Mouse (Mus musculus): ENCODE data around the gene Ovch2. TPM values are rescaled to one million over a fixed set of nuclear protein-coding genes. Genes with fewer than 3 reads are reported as not detected.
"Not testable (repeated sequence)": the region's sequence is repeated elsewhere in the genome, so short reads cannot be mapped to it uniquely, and the experiment has no call there.

Gene Ovch2
- total RNA-seq (2021) = not detected
- long read RNA-seq, experiment 1 = 0 reads
- long read RNA-seq, experiment 2 = 0 reads

GRCm38 (mm10) chr7:107801108-107801507 is at the start of gene Ovch2:
Gene Ovch2 (minus strand): TSS chr7:107801208.
- no peak within 1 kb of the TSS for H3K4me3 ChIP-seq
- H3K27ac ChIP-seq = no peak within 1 kb of the TSS
- no peak for TF ChIP-seq CTCF (IDR thresholded peaks at IDR 0.05)
- DNase-seq (ENCODE audit: extremely low spot score in 1 of 2, low spot score in 2 of 2) = no peak
- intact Hi-C loops (cut with DNase I) = no loop called here

- H3K27ac ChIP-seq; DNase-seq (ENCODE audit: extremely low spot score in 1 of 2, low spot score in 2 of 2); intact Hi-C loops (cut with DNase I); H3K4me3 ChIP-seq: not testable (repeated sequence)
Observed at GRCm38 (mm10) chr7:107847390-107847789, 46.4 kb upstream of the Ovch2 start, which contains the start of gene Olfr470. Gene Olfr470 (minus strand): TSS chr7:107847490.

DNA sequence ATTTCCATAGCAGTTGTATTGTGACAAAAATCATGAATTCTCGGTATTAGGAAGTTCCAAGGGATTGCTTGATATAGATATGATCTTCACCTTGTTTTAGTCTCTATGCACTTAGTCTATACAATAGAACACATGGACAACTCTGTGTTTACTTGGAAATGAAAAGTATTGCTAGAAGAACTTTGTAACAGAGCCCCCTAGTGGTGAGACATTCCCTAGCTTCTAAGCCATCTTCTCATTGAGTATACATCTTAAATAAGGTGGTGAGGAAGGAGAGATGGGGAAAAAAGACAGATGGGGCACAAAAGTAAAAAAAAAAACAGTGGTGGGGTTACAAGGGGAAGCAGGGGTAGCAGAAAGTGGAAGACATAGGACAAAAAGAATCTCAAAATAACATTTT is 40.7 kb upstream of the Ovch2 start:
- H3K27ac ChIP-seq = no peak overlapping the region
- peak; percentile 51 for TF ChIP-seq CTCF (IDR thresholded peaks at IDR 0.05)
- no peak for DNase-seq (ENCODE audit: extremely low spot score in 1 of 2, low spot score in 2 of 2)
- intact Hi-C loops (cut with DNase I) = loop anchor here (1.0 kb wide), 1 partner anchor 25 kb away; no protein-coding TSS in a partner anchor
- no peak overlapping the region for H3K4me3 ChIP-seq

GRCm38 (mm10) chr7:107825441-107825840 is 24.4 kb upstream of the Ovch2 start, which contains the start of gene Olfr469:
Gene Olfr469 (minus strand): TSS chr7:107825541.
- intact Hi-C loops (cut with DNase I); DNase-seq (ENCODE audit: extremely low spot score in 1 of 2, low spot score in 2 of 2); H3K4me3 ChIP-seq; H3K27ac ChIP-seq: not testable (repeated sequence)

- H3K4me3 ChIP-seq; H3K27ac ChIP-seq; intact Hi-C loops (cut with DNase I); DNase-seq (ENCODE audit: extremely low spot score in 1 of 2, low spot score in 2 of 2): not testable (repeated sequence)
Observed at GRCm38 (mm10) chr7:107823867-107824266, 22.9 kb upstream of the Ovch2 start.

- peak; percentile 45 for TF ChIP-seq CTCF (IDR thresholded peaks at IDR 0.05)
- intact Hi-C loops (cut with DNase I) = no loop called here
- H3K4me3 ChIP-seq = no peak overlapping the region
- no peak for DNase-seq (ENCODE audit: extremely low spot score in 1 of 2, low spot score in 2 of 2)
- H3K27ac ChIP-seq = no peak overlapping the region
Observed at GRCm38 (mm10) chr7:107819442-107819841, 18.4 kb upstream of the Ovch2 start.

DNA sequence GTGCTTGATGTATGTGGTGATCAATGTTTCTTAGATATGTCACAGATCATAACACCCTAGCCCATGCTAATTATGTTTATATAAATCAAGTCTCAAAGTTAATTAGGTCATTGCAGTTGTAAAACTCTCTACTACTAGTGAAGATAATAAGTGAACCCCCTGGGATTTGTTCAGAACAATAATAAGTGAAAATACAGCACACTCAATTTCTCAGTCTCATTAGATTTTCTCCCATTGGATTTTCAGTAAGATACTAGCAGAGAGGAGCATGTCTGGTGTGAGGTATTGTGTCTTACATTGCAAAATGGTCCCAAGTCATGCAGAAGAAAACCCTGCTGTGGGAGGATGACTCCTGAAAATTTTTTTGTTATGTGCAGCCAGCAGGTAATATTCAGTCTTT is 11.0 kb upstream of the Ovch2 start, which contains the start of gene Olfr467:
Gene Olfr467 (plus strand): TSS at position 301 of the 400 bp plus-strand sequence.
- H3K4me3 ChIP-seq = no peak within 1 kb of the TSS

GRCm38 (mm10) chr7:107802138-107802537 is 1.1 kb upstream of the Ovch2 start:
- DNase-seq (ENCODE audit: extremely low spot score in 1 of 2, low spot score in 2 of 2) = no peak
- intact Hi-C loops (cut with DNase I) = no loop called here
- Histone ChIP-seq H3K27ac (no peak overlapping the region), H3K4me3 (no peak overlapping the region)
- no peak for TF ChIP-seq CTCF (IDR thresholded peaks at IDR 0.05)

More for the DNA sequence above, 11.0 kb upstream of the Ovch2 start, which contains the start of gene Olfr467:
- H3K27ac ChIP-seq = no peak within 1 kb of the TSS
- TF ChIP-seq CTCF (IDR thresholded peaks at IDR 0.05) = no peak
- intact Hi-C loops (cut with DNase I) = no loop called here
- DNase-seq (ENCODE audit: extremely low spot score in 1 of 2, low spot score in 2 of 2) = no peak

- intact Hi-C loops (cut with DNase I) = no loop called here
Observed at GRCm38 (mm10) chr7:107796500-107796899, 4.5 kb downstream of the Ovch2 start.

DNA sequence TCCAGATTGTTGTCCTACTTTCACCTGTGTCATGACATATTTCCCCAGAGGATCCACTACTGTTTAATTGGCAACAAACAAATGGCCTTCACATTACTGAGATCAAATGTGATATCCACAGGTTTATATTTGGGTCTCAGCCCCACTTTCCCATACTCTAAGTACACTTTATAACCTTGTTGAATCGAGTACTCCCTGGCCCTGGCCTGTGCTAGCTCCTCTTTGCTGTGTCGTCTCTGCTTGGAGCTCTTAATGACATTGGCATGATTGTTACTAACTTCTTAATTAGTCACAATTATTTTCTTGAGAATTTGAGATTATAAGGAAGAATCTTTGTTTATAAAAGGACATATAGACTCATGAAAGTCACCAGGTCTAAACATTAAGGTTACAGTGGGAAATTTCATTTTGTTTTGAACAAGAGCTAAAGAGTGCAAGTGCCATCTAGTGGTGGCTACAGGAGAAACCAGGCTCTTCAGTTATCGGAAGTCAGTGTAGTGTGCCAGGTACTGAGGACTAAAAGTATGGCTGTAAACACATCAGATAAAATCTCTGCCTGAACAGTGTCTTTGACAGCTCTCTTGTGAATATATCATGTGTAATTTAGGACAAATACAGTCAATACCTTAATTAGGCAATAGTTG is 12.9 kb downstream of the Ovch2 start:
- H3K4me3 ChIP-seq = no peak overlapping the region
- DNase-seq (ENCODE audit: extremely low spot score in 1 of 2, low spot score in 2 of 2) = peak in 1 of 2 experiments; percentile 15
- intact Hi-C loops (cut with DNase I) = loop anchor here (5.0 kb wide), 1 partner anchor 571 kb away; no protein-coding TSS in a partner anchor
- TF ChIP-seq CTCF (IDR thresholded peaks at IDR 0.05) = peak; percentile 87
- H3K27ac ChIP-seq = no peak overlapping the region

More at GRCm38 (mm10) chr7:107796500-107796899, 4.5 kb downstream of the Ovch2 start:
- no peak for TF ChIP-seq CTCF (IDR thresholded peaks at IDR 0.05)
- no peak for DNase-seq (ENCODE audit: extremely low spot score in 1 of 2, low spot score in 2 of 2)
- Histone ChIP-seq H3K27ac (no peak overlapping the region), H3K4me3 (no peak overlapping the region)

DNA sequence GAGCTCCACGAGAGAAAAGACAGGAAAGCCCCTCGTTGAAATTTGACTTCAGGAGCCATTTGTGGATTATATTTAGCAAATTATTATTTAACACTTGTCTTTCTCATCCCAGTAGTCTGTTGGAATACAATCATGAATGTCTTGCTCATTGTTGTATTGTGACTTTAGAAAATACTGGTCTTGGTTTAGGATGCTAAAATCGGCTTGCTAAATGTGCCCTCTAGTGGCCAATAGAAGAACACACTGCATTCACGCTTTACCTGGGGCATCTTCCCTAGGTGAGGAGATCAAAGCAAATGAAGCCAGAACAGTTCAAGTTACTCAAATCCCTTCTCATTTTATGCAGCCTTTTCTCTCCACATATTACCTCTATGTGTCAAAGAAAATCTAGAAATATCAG is 21.4 kb downstream of the Ovch2 start:
- TF ChIP-seq CTCF (IDR thresholded peaks at IDR 0.05) = peak; percentile 87
- DNase-seq (ENCODE audit: extremely low spot score in 1 of 2, low spot score in 2 of 2) = no peak

GRCm38 (mm10) chr7:107778216-107778615 is 22.8 kb downstream of the Ovch2 start:
- Histone ChIP-seq H3K27ac (no peak overlapping the region), H3K4me3 (no peak overlapping the region)
- intact Hi-C loops (cut with DNase I) = loop anchor here (5.0 kb wide), 1 partner anchor 116 kb away; no protein-coding TSS in a partner anchor
- no peak for DNase-seq (ENCODE audit: extremely low spot score in 1 of 2, low spot score in 2 of 2)
- TF ChIP-seq CTCF (IDR thresholded peaks at IDR 0.05) = no peak

More for the DNA sequence above, 21.4 kb downstream of the Ovch2 start:
- Histone ChIP-seq H3K27ac (no peak overlapping the region), H3K4me3 (no peak overlapping the region)
- intact Hi-C loops (cut with DNase I) = loop anchor here (1.0 to 5.0 kb wide), 2 partner anchors 30 to 117 kb away; no protein-coding TSS in a partner anchor
